In the genomic region with DNA sequence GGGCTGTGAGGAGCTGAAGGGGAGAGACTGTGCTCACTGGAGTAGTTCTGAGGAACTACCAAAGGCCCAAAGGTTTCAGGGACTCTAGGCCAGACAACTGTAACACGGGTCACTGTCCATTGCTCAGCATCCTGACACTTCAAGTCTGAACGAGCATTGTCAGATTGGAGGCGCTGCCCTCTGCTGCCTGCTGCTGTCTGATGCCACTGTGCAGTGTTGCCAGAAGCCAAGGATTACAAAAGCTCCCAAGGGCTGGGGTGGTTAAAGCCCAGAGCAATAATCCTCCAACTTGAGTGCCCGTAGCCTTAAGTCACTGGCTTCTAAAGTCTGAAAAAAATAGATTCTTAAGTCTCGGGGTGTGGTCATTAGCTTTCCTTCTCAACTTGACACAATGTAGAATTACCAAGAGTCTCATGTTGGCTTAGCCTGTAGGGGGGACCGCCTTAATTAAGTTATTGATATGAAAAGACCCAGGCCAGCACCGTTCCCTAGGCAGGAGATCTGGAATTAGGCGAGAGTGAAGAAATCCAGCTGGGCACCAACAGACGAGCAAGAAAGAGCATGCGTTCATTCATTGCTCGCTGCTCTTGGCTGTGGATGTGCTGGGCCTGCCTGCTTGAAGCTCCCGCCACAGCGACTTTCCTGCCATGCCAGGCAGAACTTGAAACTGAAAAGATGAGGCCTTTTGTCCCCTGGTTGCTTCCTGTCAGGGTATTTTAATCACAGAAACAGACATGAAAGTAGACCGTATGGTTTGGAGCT, we compare ENCODE assay signal across 12 mouse cellular contexts.
DNase-seq lines count a peak whose midpoint lies in the region; ATAC-seq and TF ChIP-seq lines count a peak whose summit lies in the region.
"Had no signal": no experiment of that assay in that cellular context is flagged by ENCODE, and none has a peak within 500 bp of the region (broad histone marks: within the 10 kb centered on the region; RNA-seq: fewer than 3 reads in every experiment).

No protein-coding gene starts in this region.

- ATAC-seq in hindbrain, embryonic 16.5 days, result 0 out of 2 replicates have a peak, but pooled peaks have one; percentile 58
- no peak for ATAC-seq in midbrain, postnatal 0 days (ENCODE audit: low FRiP score)

- no peak overlapping the region for H3K4me3 ChIP-seq in layer of hippocampus, adult 2 months
- no peak overlapping the region for H3K4me3 ChIP-seq in hindbrain, embryonic 16.5 days (ENCODE audit: low read length)
- no peak overlapping the region for H3K4me3 ChIP-seq in midbrain, postnatal 0 days (ENCODE audit: low read depth, low read length)
- H3K4me3 ChIP-seq: forebrain, embryonic 12.5 days had no signal

- 51% methylated on average over 14 of the region's 14 CpGs for WGBS in hindbrain, embryonic 16.5 days
- 37% methylated on average over 14 of the region's 14 CpGs for WGBS in midbrain, postnatal 0 days

- no peaks in the 10 kb centered on the region for H3K36me3 ChIP-seq in hindbrain, embryonic 16.5 days (ENCODE audit: control insufficient read depth, insufficient read depth, low read length)
- H3K36me3 ChIP-seq in midbrain, postnatal 0 days (ENCODE audit: insufficient read depth, low read length), result no peaks in the 10 kb centered on the region
- H3K36me3 ChIP-seq: forebrain, embryonic 12.5 days had no signal

- H3K4me2 ChIP-seq in hindbrain, embryonic 16.5 days (ENCODE audit: low read length), result no peak overlapping the region
- no peak overlapping the region for H3K4me2 ChIP-seq in midbrain, postnatal 0 days (ENCODE audit: low read depth, low read length, poor library complexity, severe bottlenecking)
- H3K4me2 ChIP-seq: forebrain, embryonic 12.5 days had no signal

- H3K27ac ChIP-seq in layer of hippocampus, adult 2 months, result no peak overlapping the region
- H3K27ac ChIP-seq in hindbrain, embryonic 16.5 days (ENCODE audit: low read depth, low read length), result no peak overlapping the region
- no peak overlapping the region for H3K27ac ChIP-seq in midbrain, postnatal 0 days (ENCODE audit: low read depth, low read length)
- H3K27ac ChIP-seq: forebrain, embryonic 12.5 days; macrophage had no signal

- H3K27me3 ChIP-seq in hindbrain, embryonic 16.5 days (replicated peaks; ENCODE audit: control insufficient read depth, insufficient read depth, low read length), result no peaks in the 10 kb centered on the region
- H3K27me3 ChIP-seq in midbrain, postnatal 0 days (ENCODE audit: insufficient read depth, low read length), result no peaks in the 10 kb centered on the region

- peaks cover 3% of the 10 kb centered on the region for H3K4me1 ChIP-seq in hindbrain, embryonic 16.5 days (ENCODE audit: control insufficient read depth, insufficient read depth, low read depth, low read length)
- H3K4me1 ChIP-seq in midbrain, postnatal 0 days (ENCODE audit: insufficient read depth, low read length), result peaks cover 3% of the 10 kb centered on the region; the same call in 1 of the 2 replicates

- TF ChIP-seq CTCF in layer of hippocampus, adult 2 months (conservative IDR thresholded peaks at IDR 0.05), result peak; percentile 40; the same call in 1 of the 2 replicates
- TF ChIP-seq CTCF in midbrain, postnatal 0 days (IDR thresholded peaks at IDR 0.05), result peak; percentile 52

- peak; percentile 39 to 48 for DNase-seq in cerebellum, postnatal 10 days
- DNase-seq in cerebellum, adult 9-10 months, result no peak
- no peak for DNase-seq in layer of hippocampus, adult 2 months (ENCODE audit: low spot score in 2 of 2)
- no peak for DNase-seq in layer of hippocampus, postnatal 25 days (ENCODE audit: extremely low spot score in 1 of 2, low spot score in 1 of 2)
- peak; percentile 62 for DNase-seq in midbrain, postnatal 0 days (ENCODE audit: low spot score)
- no peak for DNase-seq in right cerebral cortex, adult 18-20 months
- no peak for DNase-seq in Muller cell, postnatal 12 days (ENCODE audit: inconsistent ontology term)
- DNase-seq: heart, postnatal 36 days; thymus, postnatal 25 days had no signal

- H3K9ac ChIP-seq in hindbrain, embryonic 16.5 days (ENCODE audit: low read depth, low read length), result no peak overlapping the region
- H3K9ac ChIP-seq in midbrain, postnatal 0 days (replicated peaks; ENCODE audit: low read length, poor library complexity, severe bottlenecking), result no peak overlapping the region
- H3K9ac ChIP-seq: forebrain, embryonic 12.5 days had no signal

- no peaks in the 10 kb centered on the region for H3K9me3 ChIP-seq in hindbrain, embryonic 16.5 days (ENCODE audit: control insufficient read depth, low read length)
- no peaks in the 10 kb centered on the region for H3K9me3 ChIP-seq in midbrain, postnatal 0 days (ENCODE audit: low read length)
- H3K9me3 ChIP-seq: forebrain, embryonic 12.5 days had no signal

Comparison
In these comparisons a context has a peak if more than half of its experiments do, and no peak if none do; other contexts are left out.
1. DNase-seq: peak in cerebellum, postnatal 10 days (2 of 2) and midbrain, postnatal 0 days (single experiment); none in cerebellum, adult 9-10 months (single experiment), layer of hippocampus, adult 2 months (0 of 2), layer of hippocampus, postnatal 25 days (0 of 2), right cerebral cortex, adult 18-20 months (single experiment) and Muller cell, postnatal 12 days (single experiment).